Mouse (Mus musculus): Measurements from ENCODE around the gene Hnrnpd. TPM values are rescaled to one million over a fixed set of nuclear protein-coding genes. Genes with fewer than 3 reads are reported as not detected.

Gene Hnrnpd
- polyA plus RNA-seq (2012; rRNA removed) = 72.4 and 118 TPM in 2 replicates

DNA sequence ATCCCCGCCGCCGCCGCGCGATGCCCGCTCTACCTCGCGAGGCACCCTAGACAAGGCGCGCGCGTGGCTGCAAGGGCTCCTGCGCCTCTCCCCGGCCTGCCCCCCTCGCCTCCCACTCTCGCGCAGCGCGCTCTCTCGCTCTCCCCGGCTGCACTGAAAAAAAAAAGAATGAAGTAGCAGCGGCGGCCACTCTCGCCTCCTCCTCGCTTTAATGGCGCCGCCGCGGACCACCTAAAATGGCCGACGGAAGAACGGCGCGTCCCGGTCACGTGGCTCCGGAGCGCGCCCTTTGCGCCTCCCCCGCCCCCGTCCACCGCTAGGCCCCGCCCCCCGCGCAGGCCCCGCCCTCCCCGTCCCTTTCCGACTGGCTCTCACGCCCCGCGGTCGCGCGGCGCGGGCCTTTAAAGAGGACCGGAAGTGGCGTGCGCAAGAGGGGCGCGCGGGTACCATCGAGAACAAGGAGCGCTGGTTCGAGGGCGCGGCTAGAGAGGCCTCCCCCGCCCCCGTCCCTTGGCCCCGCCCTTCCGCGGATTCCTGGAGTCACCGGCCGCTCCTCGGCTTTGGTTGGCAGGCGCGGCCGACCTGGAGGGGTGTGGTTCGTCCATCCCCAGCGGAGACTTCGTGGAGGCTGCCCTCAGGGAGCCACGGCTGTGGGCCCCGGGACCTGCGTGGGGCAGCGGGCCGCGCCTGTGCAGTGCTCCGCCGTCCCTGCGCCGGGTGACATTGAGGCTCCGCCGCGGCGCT lies at the start of gene Hnrnpd, which contains the start of gene 4930524J08Rik:
Gene Hnrnpd (minus strand): TSS at position 240 of the 744 bp plus-strand sequence.
Gene 4930524J08Rik (plus strand): TSS at position 363 of the 744 bp plus-strand sequence.

DNA sequence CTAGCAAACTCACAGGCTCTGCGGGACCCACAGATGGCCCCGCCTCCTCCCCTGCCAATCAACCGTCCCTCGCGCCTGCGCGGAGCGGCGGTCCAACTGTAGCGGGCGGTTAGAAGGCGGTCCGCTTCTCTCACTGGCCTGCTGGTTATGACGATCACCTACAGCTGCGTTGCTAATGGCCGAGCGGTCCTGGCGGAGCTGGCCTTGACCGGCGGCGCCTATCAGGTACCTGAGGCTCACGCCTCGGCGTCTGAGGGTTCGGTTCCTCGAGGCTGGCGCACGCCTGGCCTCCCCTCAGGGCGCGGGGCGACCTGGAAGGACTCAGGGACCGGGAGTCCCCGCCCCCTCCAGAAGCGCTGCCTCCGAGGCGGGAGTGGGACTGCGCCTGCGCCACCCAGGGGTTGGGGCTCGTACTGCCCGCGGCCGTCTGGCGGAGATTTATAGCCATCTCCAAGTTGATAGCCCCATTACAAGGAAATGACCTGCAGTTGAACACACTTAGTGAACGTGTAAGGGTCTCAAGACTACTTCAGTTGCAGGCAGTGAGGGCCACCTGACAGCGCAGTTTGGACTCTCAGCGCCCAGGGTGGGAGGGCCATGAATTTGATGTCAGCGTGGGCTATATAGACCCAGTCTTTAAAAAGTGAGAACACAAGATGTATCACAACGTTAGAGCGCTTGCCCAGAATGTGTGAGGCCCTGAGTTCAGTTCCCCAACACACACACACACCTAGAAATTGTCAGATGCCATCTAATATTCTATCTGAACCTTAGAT lies 72.4 kb downstream of the Hnrnpd start, which contains the start of gene Vamp9:
Gene Vamp9 (plus strand): TSS at position 74 of the 776 bp plus-strand sequence.

Other genes with a start within 250 kb of the Hnrnpd start
- 10.2 and 16.0 TPM in 2 replicates for gene Rasgef1b, start 249.9 kb downstream of the Hnrnpd start, polyA plus RNA-seq (2012; rRNA removed)
- gene Vamp9, start 72.7 kb downstream of the Hnrnpd start, polyA plus RNA-seq (2012; rRNA removed) = 0.55 TPM in 1 of 2 replicates, not detected in the other
- gene 4930524J08Rik, start 123 bp upstream of the Hnrnpd start, polyA plus RNA-seq (2012; rRNA removed) = 3.0 and 8.9 TPM in 2 replicates
- gene Hnrnpdl, start 60.7 kb upstream of the Hnrnpd start, polyA plus RNA-seq (2012; rRNA removed) = 76.8 and 125 TPM in 2 replicates
- 46.2 and 49.3 TPM in 2 replicates for gene Enoph1, start 61.0 kb upstream of the Hnrnpd start, polyA plus RNA-seq (2012; rRNA removed)
- gene Tmem150c, start 180.9 kb upstream of the Hnrnpd start, polyA plus RNA-seq (2012; rRNA removed) = 1.1 and 1.5 TPM in 2 replicates